Mouse (Mus musculus): ENCODE data around the gene Xirp1.
A peak's percentile ranks its signal among the peaks of the same experiment; 100 is the strongest.

Gene Xirp1

DNA sequence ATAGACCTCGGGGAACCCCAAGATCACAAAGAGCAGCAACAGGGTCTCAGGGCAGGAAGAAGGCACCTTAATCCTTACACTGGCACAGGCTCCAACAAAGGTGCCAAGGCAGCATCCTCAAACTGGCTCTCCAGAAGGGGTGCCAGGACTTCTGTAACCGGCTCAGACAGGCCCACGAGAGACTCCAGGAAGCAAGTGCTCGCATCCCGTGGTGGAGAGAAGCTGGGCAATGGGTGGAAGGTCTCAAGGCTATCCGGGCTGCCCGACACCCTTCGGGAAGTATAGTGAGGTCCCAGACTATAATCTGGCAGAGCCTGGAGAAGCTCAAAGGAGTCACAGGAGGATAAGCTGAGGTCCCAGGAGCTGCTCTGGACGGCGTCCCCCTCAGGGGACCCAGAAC lies 51.2 kb downstream of the Xirp1 start:
- DNase-seq (ENCODE audit: low read depth, low spot score) = no peak

DNA sequence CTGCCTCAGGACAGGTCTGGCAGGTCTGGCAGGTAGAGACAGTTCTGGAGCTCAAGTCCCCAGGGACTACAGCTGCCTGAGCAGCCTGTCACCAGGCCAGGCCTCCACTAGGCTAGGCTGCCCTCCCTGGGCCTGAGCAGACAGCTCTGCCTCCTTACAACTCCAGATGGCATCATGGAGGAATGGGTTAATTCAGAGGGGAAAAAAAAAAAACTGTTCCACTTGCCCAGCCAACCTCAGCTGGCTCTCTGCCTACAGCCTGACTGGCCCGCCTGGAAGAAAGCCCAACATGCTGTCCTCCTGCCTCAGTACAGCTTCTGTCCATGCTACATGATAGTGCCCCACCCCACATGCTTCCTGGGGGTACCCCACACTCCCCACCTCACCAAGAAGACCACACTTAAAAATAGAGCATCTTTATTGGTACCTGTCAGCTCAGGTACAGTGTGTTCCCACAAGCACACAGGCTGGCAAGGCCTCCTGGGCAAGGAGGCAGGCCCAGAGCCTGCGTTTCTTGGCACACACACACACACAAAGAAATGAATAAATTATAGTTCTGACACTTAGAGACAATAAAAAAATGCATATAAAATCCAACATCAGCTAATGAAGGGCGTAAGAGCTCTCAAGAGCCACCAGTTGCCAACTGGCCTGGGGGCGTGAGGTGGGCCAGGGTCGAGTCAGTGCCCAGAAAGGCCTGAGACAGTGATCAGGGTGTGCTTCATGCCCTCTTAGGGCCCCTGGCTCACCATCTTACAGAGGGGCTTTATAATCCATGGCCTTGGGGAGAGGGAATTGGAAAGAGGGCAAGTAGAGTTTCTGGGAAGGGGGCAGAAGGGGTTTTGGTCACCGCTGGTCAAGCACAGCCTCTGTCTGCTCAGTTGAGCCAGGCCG lies 52.4 kb downstream of the Xirp1 start:
- DNase-seq (ENCODE audit: low read depth, low spot score) = peak; percentile 51

DNA sequence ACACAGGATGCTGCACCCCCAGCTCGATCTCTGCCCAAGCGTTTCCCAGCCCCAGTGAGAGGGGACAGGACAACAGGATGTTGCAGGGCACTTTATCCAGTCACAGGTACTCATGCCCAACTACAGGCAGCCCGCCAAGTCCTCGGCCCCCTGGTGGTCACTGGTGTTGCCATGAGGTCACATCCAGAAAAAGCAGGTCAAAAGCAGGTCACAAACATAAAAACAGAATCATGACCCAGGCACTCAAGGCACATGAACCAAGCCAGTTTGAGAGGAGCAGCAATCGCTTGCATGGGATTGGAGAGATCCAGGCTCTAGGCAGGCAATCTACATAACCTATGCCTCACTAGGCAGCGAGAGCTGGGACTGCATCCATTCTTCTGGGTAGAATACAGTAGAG lies 53.2 kb downstream of the Xirp1 start:
- DNase-seq (ENCODE audit: low read depth, low spot score) = no peak

DNA sequence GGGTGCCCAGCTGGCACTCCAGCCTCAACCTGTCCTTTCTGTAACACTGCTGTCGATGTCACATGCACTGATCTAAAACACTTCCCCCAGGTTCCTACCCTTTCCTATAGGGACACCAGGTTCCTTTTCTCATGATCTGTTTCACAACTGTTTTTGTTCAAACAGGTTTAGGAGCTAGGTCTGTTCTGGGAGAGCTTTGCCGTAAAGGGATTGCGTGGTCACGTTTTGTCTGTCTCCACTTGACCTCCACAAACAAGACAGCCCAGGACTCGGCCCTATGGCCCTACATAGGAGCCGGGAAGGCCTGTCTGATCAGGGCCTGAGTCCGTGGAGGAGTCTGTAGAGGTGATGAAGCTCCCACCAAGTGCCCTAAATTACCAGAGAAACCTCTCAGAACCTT lies 53.6 kb downstream of the Xirp1 start:
- DNase-seq (ENCODE audit: low read depth, low spot score) = no peak

DNA sequence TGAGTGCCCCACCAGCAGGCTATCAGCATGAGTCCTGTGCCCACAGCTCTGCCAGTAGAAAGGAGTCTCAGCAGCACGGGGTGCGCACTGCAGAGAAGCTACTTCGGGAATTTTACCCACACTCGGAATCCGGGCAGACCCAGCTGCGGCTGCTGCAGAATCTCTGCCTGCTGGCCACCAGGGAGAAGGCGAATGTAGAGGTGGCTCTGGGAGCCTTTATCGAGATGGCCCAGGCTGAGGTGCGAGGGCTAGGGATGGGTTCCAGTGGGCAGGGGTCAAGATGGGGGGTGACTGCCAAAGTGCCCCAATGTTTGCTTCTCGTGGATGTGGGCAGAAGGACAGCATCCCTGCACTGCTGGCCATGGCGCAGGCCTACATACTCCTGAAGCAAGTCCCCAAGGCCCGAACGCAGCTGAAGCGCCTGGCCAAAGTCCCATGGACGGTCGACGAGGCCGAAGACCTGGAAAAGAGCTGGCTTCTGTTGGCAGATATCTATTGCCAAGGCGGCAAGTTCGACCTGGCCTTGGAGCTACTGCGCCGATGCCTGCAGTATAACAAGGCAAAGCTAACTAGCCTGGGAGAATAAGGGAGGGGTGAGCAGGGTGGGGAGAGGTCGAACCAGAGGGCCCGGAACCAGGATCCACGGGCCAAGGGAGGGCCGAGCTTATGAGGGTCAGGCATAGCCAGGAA lies 57.0 kb downstream of the Xirp1 start:
- no peak for DNase-seq (ENCODE audit: low read depth, low spot score)

DNA sequence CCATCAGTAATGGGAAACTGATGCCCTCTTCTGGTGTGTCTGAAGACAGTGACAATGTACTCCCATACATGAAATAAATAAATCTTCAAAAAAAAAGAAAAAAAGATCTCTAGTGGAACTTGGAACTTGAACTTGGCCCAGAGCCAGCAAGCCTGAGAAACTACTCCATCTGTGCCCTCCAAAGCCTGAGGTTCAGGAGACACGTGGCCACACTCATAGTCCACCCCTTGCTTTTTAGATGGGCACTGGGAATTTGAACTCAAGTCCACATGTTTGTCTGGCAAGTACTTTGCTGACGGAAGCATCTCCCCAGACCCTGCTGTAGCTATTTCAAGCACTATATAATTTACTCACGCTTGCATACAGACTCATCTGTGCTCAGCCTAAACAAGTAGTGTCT lies 58.2 kb downstream of the Xirp1 start:
- DNase-seq (ENCODE audit: low read depth, low spot score) = no peak

DNA sequence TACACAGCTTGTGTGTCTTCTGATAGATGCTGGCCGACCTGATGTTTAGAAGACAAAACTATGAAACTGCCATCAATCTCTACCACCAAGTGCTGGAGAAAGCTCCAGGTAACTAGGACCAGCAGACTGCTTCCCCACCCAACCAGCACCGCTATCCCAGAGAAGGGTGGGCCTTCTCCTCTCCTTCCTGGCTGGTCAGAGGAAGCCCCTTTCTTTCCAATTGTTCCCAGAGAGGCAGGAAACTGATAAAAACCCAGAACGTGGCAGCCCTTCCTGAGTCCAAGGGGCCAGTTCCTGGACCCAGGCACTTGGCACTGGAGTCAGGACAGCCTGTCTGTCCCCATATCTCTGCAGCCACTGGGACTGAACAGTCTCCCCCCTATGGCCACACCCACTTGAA lies 59.2 kb downstream of the Xirp1 start:
- DNase-seq (ENCODE audit: low read depth, low spot score) = no peak

Data from brain, embryonic 18.5 days (tissue).